Mouse (Mus musculus): ENCODE measurements around the gene Gm973. TPM values are rescaled to one million over a fixed set of nuclear protein-coding genes. Genes with fewer than 3 reads are reported as not detected.

Gm973 gene
- 10 to 100 TPM; 12.9 to 22.4 (median 17.3) TPM for total RNA-seq (2022)

DNA sequence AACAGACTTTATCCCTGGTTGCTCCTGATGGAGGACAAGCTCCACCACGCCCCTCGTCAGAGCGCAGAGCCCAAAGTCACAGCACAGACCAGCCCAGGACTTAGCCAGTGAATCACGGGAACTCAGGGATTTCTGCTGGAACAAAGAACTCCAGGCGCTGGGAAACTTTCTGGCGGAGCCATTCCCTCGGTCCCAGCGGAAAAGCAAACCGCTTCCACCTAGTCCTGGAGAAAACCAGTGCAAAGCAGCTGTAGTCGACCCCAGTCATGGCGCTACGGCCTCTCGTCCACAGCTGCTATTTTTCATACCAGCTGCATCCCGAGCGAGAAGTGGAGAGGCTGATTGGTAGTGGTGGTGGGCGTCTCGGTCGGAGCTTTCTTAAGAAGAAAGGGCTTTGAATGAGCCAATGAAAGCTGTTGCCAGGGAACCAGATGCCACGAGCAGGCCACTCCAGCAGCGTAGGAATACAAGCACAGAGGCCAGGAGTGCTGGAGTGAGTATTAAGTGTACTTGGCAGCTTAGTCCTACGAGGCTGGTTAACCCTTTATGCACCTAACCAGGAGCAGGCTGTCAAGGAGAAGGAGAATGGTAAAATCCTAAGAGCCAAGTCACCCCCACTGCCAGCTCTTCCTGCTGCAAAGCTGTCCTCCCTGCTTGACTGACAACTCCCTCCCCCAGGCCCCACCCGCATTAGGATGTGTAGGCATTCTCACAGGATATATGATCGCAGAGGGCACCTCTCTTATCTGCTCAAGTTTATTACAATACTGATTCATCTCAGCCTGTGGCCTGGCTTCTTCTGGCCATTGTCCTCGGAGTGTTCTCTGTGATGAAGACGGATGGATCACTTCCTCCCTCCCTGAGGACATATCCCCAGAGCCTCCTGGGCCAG lies at the start of gene Gm973:
Gene Gm973 (plus strand): TSS at position 239 of the 892 bp plus-strand sequence.
- peak; percentile 36 to 74 for DNase-seq (ENCODE audit: low spot score in 2 of 2)

DNA sequence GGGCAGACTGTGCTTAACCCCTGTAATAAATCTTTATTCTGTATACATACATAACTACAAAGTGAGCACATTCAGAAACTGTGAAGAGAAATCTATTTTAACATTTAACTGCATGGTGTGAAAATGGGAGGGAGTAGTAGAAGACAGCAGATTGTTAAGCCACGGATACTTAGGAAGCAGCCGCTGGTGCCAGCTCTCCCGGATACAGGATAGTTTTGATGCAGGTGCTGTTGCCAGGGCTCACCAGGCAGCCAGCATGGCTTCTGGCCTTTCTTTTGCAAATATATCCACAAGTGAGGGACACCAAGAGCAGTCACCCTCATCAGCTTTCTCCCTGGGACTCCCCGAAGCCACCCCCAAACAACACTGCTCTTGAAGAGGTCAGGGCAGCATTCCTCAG lies 46.9 kb upstream of the Gm973 start:
- peak in 1 of 2 experiments; percentile 18 for DNase-seq (ENCODE audit: low spot score in 2 of 2)

GRCm38 (mm10) chr1:59470766-59471165 lies 45.3 kb upstream of the Gm973 start:
- DNase-seq (ENCODE audit: low spot score in 2 of 2): no peak

GRCm38 (mm10) chr1:59472368-59473180 lies 43.5 kb upstream of the Gm973 start:
- no peak for DNase-seq (ENCODE audit: low spot score in 2 of 2)

DNA sequence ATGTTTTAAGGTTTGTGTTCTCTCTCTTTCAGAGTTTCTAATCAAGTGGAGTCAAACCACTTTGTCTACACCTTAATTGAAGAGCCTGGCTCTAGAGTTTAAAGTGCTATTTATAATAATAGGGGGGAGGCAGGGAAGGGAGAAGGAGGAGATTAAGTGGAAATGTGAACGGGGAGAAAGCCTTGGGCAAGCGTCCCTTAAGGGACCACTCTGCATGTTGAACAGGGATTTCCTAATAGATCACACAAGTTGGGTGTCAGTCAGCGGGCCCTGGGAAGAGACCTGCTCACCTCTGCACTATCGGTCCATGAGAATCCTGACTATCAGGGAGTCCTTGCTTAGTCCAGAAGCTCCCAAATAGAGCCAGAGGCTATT lies 42.9 kb upstream of the Gm973 start:
- DNase-seq (ENCODE audit: low spot score in 2 of 2): no peak

GRCm38 (mm10) chr1:59475618-59476017 lies 40.4 kb upstream of the Gm973 start:
- no peak for DNase-seq (ENCODE audit: low spot score in 2 of 2)

DNA sequence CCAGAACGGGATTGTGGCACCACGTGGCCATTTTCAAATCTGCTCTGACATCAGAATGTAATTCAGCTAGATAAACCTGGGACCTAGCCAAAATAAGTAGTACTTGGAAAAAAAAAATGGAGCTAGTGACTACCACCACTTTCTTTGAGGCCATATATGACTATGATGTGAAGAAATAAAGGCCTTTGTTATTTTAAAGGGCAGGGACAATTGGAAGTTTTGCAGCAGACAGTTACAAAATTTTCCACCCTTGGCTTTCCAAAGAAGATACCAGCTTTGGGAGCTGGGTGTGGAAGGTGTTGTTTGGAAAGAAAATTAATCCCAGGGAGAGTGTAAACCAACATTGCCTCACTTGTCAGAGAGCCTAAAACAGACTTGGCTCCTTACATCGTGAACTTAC lies 37.2 kb upstream of the Gm973 start:
- DNase-seq (ENCODE audit: low spot score in 2 of 2): no peak

DNA sequence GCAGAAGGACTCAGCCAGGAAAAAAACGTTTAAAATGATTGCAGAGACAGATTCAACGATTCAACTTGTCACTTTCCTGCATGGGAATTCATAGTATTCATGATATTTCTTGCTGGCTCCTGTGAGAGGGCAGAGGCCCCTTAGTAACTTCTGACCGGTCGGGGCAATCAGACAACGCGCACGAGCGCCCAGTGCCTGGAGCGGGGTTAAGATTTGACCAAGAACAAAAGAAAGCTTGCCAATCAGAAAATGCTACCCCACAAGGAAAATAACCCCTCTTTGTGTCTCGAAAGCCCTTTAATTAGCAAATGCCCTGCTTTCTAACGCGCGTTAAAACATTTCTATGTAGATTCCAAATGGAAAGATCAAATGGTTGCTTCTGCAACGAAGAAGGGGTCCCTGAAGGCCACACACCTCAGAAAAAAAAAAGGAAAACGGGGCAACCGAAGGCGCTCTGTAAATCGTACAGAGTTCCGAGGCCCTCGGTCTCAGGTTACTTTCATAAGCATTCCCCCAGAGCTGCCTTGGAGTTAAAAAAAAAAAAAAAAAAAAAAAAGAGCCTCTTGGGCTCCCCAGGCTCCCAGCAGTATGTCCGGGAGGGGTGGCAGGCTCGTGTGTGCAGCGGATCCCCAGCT lies 35.1 kb upstream of the Gm973 start:
- no peak for DNase-seq (ENCODE audit: low spot score in 2 of 2)

DNA sequence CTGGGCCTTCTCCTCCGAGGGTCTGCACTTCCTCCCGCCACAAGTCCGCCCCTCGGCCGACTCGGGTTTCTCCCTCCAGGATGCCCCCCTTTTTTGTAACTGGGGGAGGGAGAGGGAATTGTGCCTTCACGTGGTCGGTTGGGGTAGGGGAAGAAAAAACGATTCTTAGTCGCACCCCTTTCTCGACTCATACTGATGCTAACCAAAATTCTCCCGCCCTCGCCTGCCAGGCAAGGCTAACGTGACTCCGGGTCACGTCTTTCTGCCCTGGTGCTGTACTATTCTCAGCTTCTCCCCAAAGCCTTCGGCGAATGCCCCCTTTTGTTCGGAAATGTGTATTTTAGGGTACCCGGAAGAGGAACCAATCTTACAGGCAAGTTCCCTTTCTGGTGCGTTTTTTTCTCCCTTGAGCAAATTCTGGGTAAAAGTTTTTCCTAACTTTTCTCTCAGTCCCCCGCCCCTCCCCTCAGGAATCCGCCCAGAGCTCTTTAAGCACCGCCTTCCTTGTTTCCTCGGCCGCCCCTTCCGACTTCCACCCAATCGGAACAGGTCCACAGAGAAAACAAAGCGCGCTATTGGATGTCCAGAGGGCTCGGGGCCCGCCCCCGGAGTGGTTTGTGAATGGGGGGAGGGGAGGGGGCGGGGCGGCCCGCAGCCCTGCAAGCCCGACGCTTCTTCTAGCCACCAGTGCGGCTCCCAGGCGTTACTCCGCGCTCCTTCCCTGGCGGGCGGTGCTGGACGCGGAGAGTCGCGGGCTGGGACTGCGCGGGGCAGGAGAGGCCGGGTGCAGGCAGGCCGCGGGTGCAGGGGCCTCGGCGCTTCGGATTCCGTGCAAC lies 34.4 kb upstream of the Gm973 start:
- peak; percentile 48 to 83 for DNase-seq (ENCODE audit: low spot score in 2 of 2)

- no peak for DNase-seq (ENCODE audit: low spot score in 2 of 2)
Measured at GRCm38 (mm10) chr1:59482331-59482695, 33.8 kb upstream of the Gm973 start, which contains the start of gene Fzd7. TSS of gene Fzd7 (plus strand) at chr1:59482424.

- peak in 1 of 2 experiments; percentile 13 for DNase-seq (ENCODE audit: low spot score in 2 of 2)
Measured at GRCm38 (mm10) chr1:59482696-59483520, 33.2 kb upstream of the Gm973 start.

DNA sequence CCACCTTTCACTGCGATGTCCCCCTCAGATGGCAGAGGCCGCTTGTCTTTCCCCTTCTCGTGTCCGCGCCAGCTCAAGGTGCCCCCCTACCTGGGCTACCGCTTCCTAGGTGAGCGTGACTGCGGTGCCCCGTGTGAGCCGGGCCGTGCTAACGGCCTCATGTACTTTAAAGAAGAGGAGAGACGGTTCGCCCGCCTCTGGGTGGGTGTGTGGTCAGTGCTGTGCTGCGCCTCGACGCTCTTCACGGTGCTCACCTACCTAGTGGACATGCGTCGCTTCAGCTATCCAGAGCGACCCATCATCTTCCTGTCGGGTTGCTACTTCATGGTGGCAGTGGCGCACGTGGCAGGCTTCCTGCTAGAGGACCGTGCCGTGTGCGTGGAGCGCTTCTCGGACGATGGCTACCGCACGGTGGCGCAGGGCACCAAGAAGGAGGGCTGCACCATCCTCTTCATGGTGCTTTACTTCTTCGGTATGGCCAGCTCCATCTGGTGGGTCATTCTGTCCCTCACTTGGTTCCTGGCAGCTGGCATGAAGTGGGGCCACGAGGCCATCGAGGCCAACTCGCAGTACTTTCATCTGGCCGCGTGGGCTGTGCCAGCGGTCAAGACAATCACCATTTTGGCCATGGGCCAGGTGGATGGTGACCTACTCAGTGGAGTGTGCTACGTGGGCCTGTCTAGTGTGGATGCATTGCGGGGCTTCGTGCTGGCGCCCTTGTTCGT lies 32.4 kb upstream of the Gm973 start:
- DNase-seq (ENCODE audit: low spot score in 2 of 2): peak in 1 of 2 experiments; percentile 48

DNA sequence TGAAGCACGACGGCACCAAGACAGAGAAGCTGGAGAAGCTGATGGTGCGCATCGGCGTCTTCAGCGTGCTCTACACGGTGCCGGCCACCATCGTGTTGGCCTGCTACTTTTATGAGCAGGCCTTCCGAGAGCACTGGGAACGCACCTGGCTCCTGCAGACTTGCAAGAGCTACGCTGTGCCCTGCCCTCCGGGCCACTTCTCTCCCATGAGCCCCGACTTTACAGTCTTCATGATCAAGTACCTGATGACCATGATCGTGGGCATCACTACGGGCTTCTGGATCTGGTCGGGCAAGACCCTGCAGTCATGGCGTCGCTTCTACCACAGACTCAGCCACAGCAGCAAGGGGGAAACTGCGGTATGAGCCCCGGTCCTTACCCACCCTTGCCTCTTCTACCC lies 31.8 kb upstream of the Gm973 start:
- DNase-seq (ENCODE audit: low spot score in 2 of 2): no peak

DNA sequence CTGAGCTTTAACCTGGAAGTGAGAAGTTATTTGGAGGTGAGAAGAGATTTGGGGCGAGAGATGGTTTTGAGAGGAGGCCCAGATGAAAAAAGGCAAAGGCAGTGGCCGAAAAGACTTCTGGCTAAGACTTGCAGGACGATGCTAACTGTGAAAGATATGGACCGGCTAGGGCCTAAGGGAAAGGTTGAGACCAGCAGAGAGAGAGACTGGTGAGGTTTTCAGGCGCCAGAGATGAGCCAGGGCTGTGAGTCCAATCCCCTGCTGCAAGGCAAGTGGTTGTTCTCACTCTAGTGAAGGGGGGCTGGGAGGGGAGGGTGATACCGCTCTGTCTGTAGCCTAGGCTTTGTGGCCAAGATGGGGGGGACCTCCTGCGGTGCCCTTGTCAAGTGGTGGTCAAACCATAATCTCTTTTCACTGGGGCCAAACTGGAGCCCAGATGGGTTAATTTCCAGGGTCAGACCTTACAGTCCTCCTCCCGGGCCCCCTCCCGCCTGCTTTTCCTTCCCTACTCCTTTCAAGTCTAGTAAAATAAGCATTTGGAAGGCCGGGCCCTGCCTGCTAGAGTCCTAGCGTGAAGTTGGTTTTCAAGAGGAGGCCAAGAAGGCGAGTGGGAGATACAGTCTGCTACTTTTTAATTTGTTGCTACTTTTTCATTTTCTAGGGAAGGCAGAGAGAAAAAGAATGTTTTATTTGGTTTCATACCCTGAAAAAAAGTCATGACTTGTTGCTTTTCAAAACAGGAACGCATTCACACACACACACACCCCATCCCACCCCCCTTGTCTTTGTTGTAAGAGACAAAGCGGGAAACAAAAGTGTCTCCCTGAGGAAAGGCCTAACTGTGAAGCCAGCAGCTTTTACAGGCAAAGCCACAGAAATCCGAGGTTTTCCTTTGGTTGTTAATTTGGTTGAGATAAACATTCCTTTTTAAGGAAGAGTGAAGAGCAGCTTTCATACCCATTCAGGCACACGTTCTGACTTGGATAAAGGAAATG lies 31.0 kb upstream of the Gm973 start:
- DNase-seq (ENCODE audit: low spot score in 2 of 2): no peak

DNA sequence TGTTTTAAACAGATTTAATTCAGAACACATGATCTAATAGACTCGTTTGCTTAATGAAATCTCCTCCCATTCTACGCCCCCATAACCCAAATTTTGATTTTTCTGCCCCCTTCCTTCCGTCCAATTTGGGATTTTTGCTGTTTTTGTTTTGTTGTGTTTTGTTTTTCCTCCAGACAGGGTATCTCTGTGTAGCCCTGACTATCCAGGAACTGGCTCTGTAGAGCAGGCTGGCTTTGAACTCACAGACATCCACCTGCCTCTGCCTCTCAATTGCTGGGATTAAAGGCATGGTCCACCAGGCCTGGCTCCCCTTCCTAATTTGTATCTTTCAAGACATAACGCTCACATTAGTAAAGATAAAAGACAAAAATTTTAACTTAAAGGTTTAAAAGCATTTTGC lies 30.3 kb upstream of the Gm973 start:
- DNase-seq (ENCODE audit: low spot score in 2 of 2): no peak

DNA sequence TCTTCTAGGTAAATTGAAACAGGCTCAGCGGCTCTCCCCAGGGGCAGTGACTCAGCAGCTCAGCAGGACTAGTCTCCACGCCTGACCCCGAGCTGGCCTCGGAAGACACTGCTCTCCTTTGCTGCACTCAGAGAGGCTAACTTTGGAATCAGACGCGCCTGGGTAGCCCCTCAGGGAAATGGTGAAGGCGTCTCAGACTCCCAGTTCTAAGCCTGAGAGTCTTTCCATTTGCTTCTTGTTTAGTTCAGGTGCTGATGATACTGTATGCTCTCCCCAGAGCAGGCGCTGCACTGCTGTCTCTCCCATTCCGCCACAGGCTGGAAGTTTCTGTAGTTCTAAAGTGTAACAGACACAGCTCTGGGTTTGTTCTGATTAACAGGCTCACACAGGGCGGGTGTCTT lies 28.4 kb upstream of the Gm973 start:
- no peak for DNase-seq (ENCODE audit: low spot score in 2 of 2)

DNA sequence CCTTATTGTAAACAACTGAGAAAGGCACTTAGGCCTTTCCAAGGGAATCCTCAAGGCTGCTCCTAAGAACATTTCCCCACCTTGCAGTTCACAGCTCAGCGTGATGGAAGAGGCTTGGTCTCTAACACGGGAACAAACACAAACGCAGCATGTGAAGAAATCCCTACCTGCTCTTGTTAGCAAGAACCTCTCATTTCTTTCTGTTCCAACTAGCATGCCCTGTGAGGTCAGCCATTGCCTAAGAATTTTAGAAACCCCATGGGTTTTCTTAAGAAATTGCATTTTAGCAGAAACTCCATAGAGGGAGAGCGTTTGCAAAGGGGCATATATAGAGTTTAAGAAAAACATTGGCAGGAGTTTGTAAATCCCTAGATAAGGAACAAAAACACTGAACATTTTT lies 27.6 kb upstream of the Gm973 start:
- DNase-seq (ENCODE audit: low spot score in 2 of 2): no peak

- peak in 1 of 2 experiments; percentile 21 for DNase-seq (ENCODE audit: low spot score in 2 of 2)
Measured at GRCm38 (mm10) chr1:59488991-59489390, 27.1 kb upstream of the Gm973 start.
